13 mouse cellular contexts compared by ENCODE assay signal in genomic region chr10:58369707-58370093, GRCm38 (mm10). TPM values are rescaled to one million over a fixed set of nuclear protein-coding genes. Genes with fewer than 3 reads are reported as not detected.
DNase-seq lines count a peak whose midpoint lies in the region; ATAC-seq and TF ChIP-seq lines count a peak whose summit lies in the region.
"Had no signal": no experiment of that assay in that cellular context is flagged by ENCODE, and none has a peak within 500 bp of the region (broad histone marks: within the 10 kb centered on the region; RNA-seq: fewer than 3 reads in every experiment).

No protein-coding gene starts in this region.

- DNase-seq in forebrain, embryonic 10.5 days (ENCODE audit: extremely low spot score, low spot score), result no peak
- no peak for DNase-seq in lung, embryonic 14.5 days
- DNase-seq in lung, adult 2 months, result no peak
- no peak for DNase-seq in cerebellum, postnatal 4 days (ENCODE audit: low spot score in 2 of 2)
- no peak for DNase-seq in spleen, adult 18-20 months
- DNase-seq: retina, postnatal 1 day had no signal

- no peak for TF ChIP-seq POLR2A in lung, adult 2 months (IDR thresholded peaks at IDR 0.05; ENCODE audit: borderline replicate concordance, extremely low read depth, low read depth, low read length)
- no peak for TF ChIP-seq POLR2A in embryonic fibroblast, embryonic 13.5 days (IDR thresholded peaks at IDR 0.05; ENCODE audit: low read depth, low read length)

- H3K4me2 ChIP-seq in forebrain, embryonic 16.5 days (ENCODE audit: low read length), result no peak overlapping the region
- H3K4me2 ChIP-seq in lung, embryonic 14.5 days, result no peak overlapping the region
- H3K4me2 ChIP-seq: neural tube, embryonic 12.5 days had no signal

- H3K9ac ChIP-seq in forebrain, embryonic 16.5 days (replicated peaks; ENCODE audit: low read depth, low read length), result no peak overlapping the region
- H3K9ac ChIP-seq in lung, embryonic 14.5 days, result no peak overlapping the region
- H3K9ac ChIP-seq: forebrain, postnatal 0 days; neural tube, embryonic 12.5 days had no signal

- peaks cover 44% of the 10 kb centered on the region for H3K4me1 ChIP-seq in forebrain, embryonic 10.5 days
- H3K4me1 ChIP-seq in forebrain, embryonic 16.5 days (replicated peaks; ENCODE audit: control insufficient read depth, insufficient read depth, low read length), result peaks cover 24% of the 10 kb centered on the region
- peaks cover 26% of the 10 kb centered on the region for H3K4me1 ChIP-seq in lung, embryonic 14.5 days (ENCODE audit: insufficient read depth)
- peaks cover 38% of the 10 kb centered on the region for H3K4me1 ChIP-seq in lung, adult 2 months (ENCODE audit: control insufficient read depth, insufficient read depth, low read length)
- peaks cover 9% of the 10 kb centered on the region; the same call in 1 of the 2 replicates for H3K4me1 ChIP-seq in embryonic fibroblast, embryonic 13.5 days (ENCODE audit: control insufficient read depth, insufficient read depth, low read length)

- H3K27me3 ChIP-seq in forebrain, embryonic 10.5 days (ENCODE audit: poor library complexity, severe bottlenecking), result no peaks in the 10 kb centered on the region
- H3K27me3 ChIP-seq in forebrain, embryonic 16.5 days (replicated peaks; ENCODE audit: control insufficient read depth, insufficient read depth, low read length), result no peaks in the 10 kb centered on the region
- H3K27me3 ChIP-seq in lung, embryonic 14.5 days (ENCODE audit: insufficient read depth, low read length), result no peaks in the 10 kb centered on the region
- H3K27me3 ChIP-seq: neural tube, embryonic 12.5 days had no signal

- no peak for ATAC-seq in forebrain, embryonic 16.5 days
- no peak for ATAC-seq in lung, embryonic 14.5 days (ENCODE audit: insufficient read depth)
- peak; percentile 25 for ATAC-seq in megakaryocyte progenitor cell, adult 5-6 weeks (replicated peaks; ENCODE audit: poor library complexity)
- ATAC-seq: intestine, embryonic 16.5 days had no signal

- H3K4me3 ChIP-seq in forebrain, embryonic 10.5 days, result no peak overlapping the region
- H3K4me3 ChIP-seq in forebrain, embryonic 16.5 days (replicated peaks; ENCODE audit: low read length), result no peak overlapping the region
- no peak overlapping the region for H3K4me3 ChIP-seq in lung, embryonic 14.5 days (ENCODE audit: low read depth, low read length)
- H3K4me3 ChIP-seq in lung, adult 2 months (replicated peaks; ENCODE audit: extremely low read depth, low read depth, low read length), result no peak overlapping the region
- H3K4me3 ChIP-seq in embryonic fibroblast, embryonic 13.5 days (ENCODE audit: insufficient read depth, low read length), result no peak overlapping the region
- H3K4me3 ChIP-seq: midbrain, embryonic 10.5 days; neural tube, embryonic 12.5 days had no signal

- H3K36me3 ChIP-seq in forebrain, embryonic 10.5 days (replicated peaks), result no peaks in the 10 kb centered on the region
- H3K36me3 ChIP-seq in forebrain, embryonic 16.5 days (ENCODE audit: control insufficient read depth, insufficient read depth), result no peaks in the 10 kb centered on the region
- no peaks in the 10 kb centered on the region for H3K36me3 ChIP-seq in lung, embryonic 14.5 days (ENCODE audit: insufficient read depth)
- H3K36me3 ChIP-seq: midbrain, embryonic 10.5 days; neural tube, embryonic 12.5 days had no signal

- 49% methylated on average over 3 of the region's 3 CpGs for WGBS in forebrain, embryonic 10.5 days
- 41% methylated on average over 3 of the region's 3 CpGs for WGBS in forebrain, embryonic 16.5 days
- 24% methylated on average over 3 of the region's 3 CpGs for WGBS in lung, embryonic 14.5 days
- WGBS in lung, adult 2 months, result 28% methylated on average over 3 of the region's 3 CpGs

- H3K27ac ChIP-seq in forebrain, embryonic 10.5 days, result peak overlapping the region; percentile 36; the same call in 1 of the 2 replicates
- no peak overlapping the region; the same call in 1 of the 2 replicates for H3K27ac ChIP-seq in forebrain, embryonic 16.5 days (ENCODE audit: low read length)
- H3K27ac ChIP-seq in lung, embryonic 14.5 days (ENCODE audit: low read depth), result 0 out of 2 replicates have a peak overlapping the region, but pooled peaks have one; percentile 36
- H3K27ac ChIP-seq in embryonic fibroblast, embryonic 13.5 days (ENCODE audit: insufficient read depth, low read length), result peak overlapping the region; percentile 18; the same call in 1 of the 2 replicates
- H3K27ac ChIP-seq: neural tube, embryonic 12.5 days had no signal

- no peak for TF ChIP-seq CTCF in lung, embryonic 14.5 days (IDR thresholded peaks at IDR 0.05; ENCODE audit: low read depth)
- no peak for TF ChIP-seq CTCF in lung, adult 2 months (IDR thresholded peaks at IDR 0.05; ENCODE audit: insufficient read depth, low read length)
- TF ChIP-seq CTCF in embryonic fibroblast, embryonic 13.5 days (IDR thresholded peaks at IDR 0.05; ENCODE audit: borderline replicate concordance, insufficient read depth, low read length), result no peak

- no peaks in the 10 kb centered on the region for H3K9me3 ChIP-seq in forebrain, embryonic 10.5 days
- H3K9me3 ChIP-seq in forebrain, embryonic 16.5 days (ENCODE audit: control insufficient read depth, low read length), result no peaks in the 10 kb centered on the region
- no peaks in the 10 kb centered on the region for H3K9me3 ChIP-seq in lung, embryonic 14.5 days (ENCODE audit: low read depth, low read length)
- H3K9me3 ChIP-seq: midbrain, embryonic 10.5 days; neural tube, embryonic 12.5 days had no signal

RNA-seq across cellular contexts. Expression of gene Lims1, which starts 46.4 kb away (rescaled TPM):
- 98.1 and 102 TPM in 2 replicates for polyA plus RNA-seq in forebrain, embryonic 10.5 days (2016; fragmentation: Nextera tagmentation; extraction: Ambion mirVana)
- 64.2 and 73.6 TPM in 2 replicates for polyA plus RNA-seq in forebrain, embryonic 16.5 days (2015; fragmentation: Nextera tagmentation; extraction: Ambion mirVana)
- polyA plus RNA-seq in lung, embryonic 14.5 days (2014; fragmentation: Nextera tagmentation; extraction: Ambion mirVana), result 200 and 208 TPM in 2 replicates
- polyA plus RNA-seq in lung, adult 2 months (2012; rRNA removed), result 25.2 and 44.0 TPM in 2 replicates
- polyA plus RNA-seq in embryonic fibroblast, embryonic 13.5 days (2011; ENCODE audit: insufficient read length, low read depth, missing spikeins), result 160 and 170 TPM in 2 replicates
- total RNA-seq in megakaryocyte progenitor cell, adult 5-6 weeks (2015), result 107 and 116 TPM in 2 replicates
- total RNA-seq in megakaryocyte progenitor cell, adult 5-6 weeks (2017), result 68.9 and 71.3 TPM in 2 replicates
